Mouse (Mus musculus): Measurements from ENCODE around the gene Srpk2.
"Not testable (repeated sequence)": the region's sequence is repeated elsewhere in the genome, so short reads cannot be mapped to it uniquely, and the experiment has no call there.

Gene Srpk2

GRCm38 (mm10) chr5:23672136-23672535 is 12.3 kb downstream of the Srpk2 start:
- peak; percentile 55 for DNase-seq (ENCODE audit: low spot score)

- no peak for DNase-seq (ENCODE audit: low spot score)
Measured at GRCm38 (mm10) chr5:23670880-23671279, 13.5 kb downstream of the Srpk2 start.

GRCm38 (mm10) chr5:23665906-23666305 is 18.5 kb downstream of the Srpk2 start:
- no peak for DNase-seq (ENCODE audit: low spot score)

GRCm38 (mm10) chr5:23661191-23661590 is 23.2 kb downstream of the Srpk2 start:
- DNase-seq (ENCODE audit: low spot score), result no peak

- no peak for DNase-seq (ENCODE audit: low spot score)
Measured at GRCm38 (mm10) chr5:23658017-23658416, 26.4 kb downstream of the Srpk2 start.

GRCm38 (mm10) chr5:23656590-23656989 is 27.8 kb downstream of the Srpk2 start:
- DNase-seq (ENCODE audit: low spot score), result no peak

GRCm38 (mm10) chr5:23655030-23655429 is 29.4 kb downstream of the Srpk2 start:
- DNase-seq (ENCODE audit: low spot score), result no peak

GRCm38 (mm10) chr5:23652326-23652725 is 32.1 kb downstream of the Srpk2 start:
- no peak for DNase-seq (ENCODE audit: low spot score)

GRCm38 (mm10) chr5:23651786-23652185 is 32.6 kb downstream of the Srpk2 start:
- no peak for DNase-seq (ENCODE audit: low spot score)

GRCm38 (mm10) chr5:23650504-23650903 is 33.9 kb downstream of the Srpk2 start:
- DNase-seq (ENCODE audit: low spot score), result no peak

GRCm38 (mm10) chr5:23649246-23649645 is 35.2 kb downstream of the Srpk2 start:
- DNase-seq (ENCODE audit: low spot score), result no peak

- DNase-seq (ENCODE audit: low spot score), result no peak
Measured at GRCm38 (mm10) chr5:23645671-23646070, 38.7 kb downstream of the Srpk2 start.

GRCm38 (mm10) chr5:23639193-23639592 is 45.2 kb downstream of the Srpk2 start:
- not testable (repeated sequence) for DNase-seq (ENCODE audit: low spot score)

GRCm38 (mm10) chr5:23638023-23638422 is 46.4 kb downstream of the Srpk2 start:
- no peak for DNase-seq (ENCODE audit: low spot score)

- DNase-seq (ENCODE audit: low spot score), result no peak
Measured at GRCm38 (mm10) chr5:23637337-23637736, 47.1 kb downstream of the Srpk2 start.

GRCm38 (mm10) chr5:23631490-23631889 is 52.9 kb downstream of the Srpk2 start:
- DNase-seq (ENCODE audit: low spot score), result no peak

GRCm38 (mm10) chr5:23627221-23627620 is 57.2 kb downstream of the Srpk2 start:
- no peak for DNase-seq (ENCODE audit: low spot score)

GRCm38 (mm10) chr5:23626173-23626572 is 58.2 kb downstream of the Srpk2 start:
- DNase-seq (ENCODE audit: low spot score), result no peak

GRCm38 (mm10) chr5:23620621-23621020 is 63.8 kb downstream of the Srpk2 start:
- DNase-seq (ENCODE audit: low spot score), result no peak

GRCm38 (mm10) chr5:23618656-23619055 is 65.8 kb downstream of the Srpk2 start:
- DNase-seq (ENCODE audit: low spot score), result no peak

- DNase-seq (ENCODE audit: low spot score), result no peak
Measured at GRCm38 (mm10) chr5:23617104-23617415, 67.4 kb downstream of the Srpk2 start.

- no peak for DNase-seq (ENCODE audit: low spot score)
Measured at GRCm38 (mm10) chr5:23616270-23617103, 67.9 kb downstream of the Srpk2 start.

- DNase-seq (ENCODE audit: low spot score), result no peak
Measured at GRCm38 (mm10) chr5:23615586-23616269, 68.7 kb downstream of the Srpk2 start.

GRCm38 (mm10) chr5:23612856-23613255 is 71.6 kb downstream of the Srpk2 start:
- DNase-seq (ENCODE audit: low spot score), result no peak

All from testis, postnatal 10 days (tissue).